In genomic region chr6:60771899-60772298, GRCm38 (mm10) we compare ENCODE assay signal across 16 mouse cellular contexts. TPM values are rescaled to one million over a fixed set of nuclear protein-coding genes. Genes with fewer than 3 reads are reported as not detected.
DNase-seq lines count a peak whose midpoint lies in the region; ATAC-seq lines count a peak whose summit lies in the region.
"Had no signal": no experiment of that assay in that cellular context is flagged by ENCODE, and none has a peak within 500 bp of the region (broad histone marks: within the 10 kb centered on the region; RNA-seq: fewer than 3 reads in every experiment).

No protein-coding gene starts in this region.

- no peaks in the 10 kb centered on the region for H3K36me3 ChIP-seq in embryonic facial prominence, embryonic 14.5 days (ENCODE audit: control insufficient read depth, insufficient read depth, low read length)
- H3K36me3 ChIP-seq in embryonic facial prominence, embryonic 10.5 days (replicated peaks), result no peaks in the 10 kb centered on the region
- H3K36me3 ChIP-seq: embryonic facial prominence, embryonic 15.5 days had no signal

- H3K4me3 ChIP-seq in embryonic facial prominence, embryonic 14.5 days (ENCODE audit: low read depth, low read length), result no peak overlapping the region
- no peak overlapping the region for H3K4me3 ChIP-seq in embryonic facial prominence, embryonic 10.5 days
- H3K4me3 ChIP-seq: embryonic facial prominence, embryonic 15.5 days had no signal

- no peak overlapping the region for H3K4me2 ChIP-seq in embryonic facial prominence, embryonic 14.5 days (ENCODE audit: low read depth, low read length)
- H3K4me2 ChIP-seq: embryonic facial prominence, embryonic 15.5 days; heart, embryonic 11.5 days had no signal

- H3K9me3 ChIP-seq in embryonic facial prominence, embryonic 14.5 days (ENCODE audit: control insufficient read depth, low read length), result no peaks in the 10 kb centered on the region
- H3K9me3 ChIP-seq in embryonic facial prominence, embryonic 10.5 days, result no peaks in the 10 kb centered on the region
- H3K9me3 ChIP-seq: embryonic facial prominence, embryonic 15.5 days had no signal

- no peak overlapping the region for H3K9ac ChIP-seq in embryonic facial prominence, embryonic 14.5 days (ENCODE audit: low read depth, low read length)
- H3K9ac ChIP-seq: embryonic facial prominence, embryonic 15.5 days had no signal

- H3K4me1 ChIP-seq in embryonic facial prominence, embryonic 14.5 days (ENCODE audit: control insufficient read depth, insufficient read depth, low read length), result no peaks in the 10 kb centered on the region
- H3K4me1 ChIP-seq in embryonic facial prominence, embryonic 10.5 days, result no peaks in the 10 kb centered on the region
- H3K4me1 ChIP-seq: embryonic facial prominence, embryonic 15.5 days had no signal

- H3K27me3 ChIP-seq in embryonic facial prominence, embryonic 14.5 days (replicated peaks; ENCODE audit: control insufficient read depth, insufficient read depth, low read length), result no peaks in the 10 kb centered on the region
- no peaks in the 10 kb centered on the region for H3K27me3 ChIP-seq in embryonic facial prominence, embryonic 10.5 days (replicated peaks; ENCODE audit: low read depth, poor library complexity, severe bottlenecking)
- H3K27me3 ChIP-seq: embryonic facial prominence, embryonic 15.5 days had no signal

- intact Hi-C loops in left cerebral cortex, postnatal 25 days (cut with DNase I), result no loop called here
- intact Hi-C loops in gastrocnemius, postnatal 14 days (cut with DNase I; ENCODE audit: low total_unique reads), result no loop called here

- H3K27ac ChIP-seq in embryonic facial prominence, embryonic 14.5 days (replicated peaks; ENCODE audit: low read depth, low read length), result no peak overlapping the region
- H3K27ac ChIP-seq in embryonic facial prominence, embryonic 10.5 days (replicated peaks), result no peak overlapping the region
- H3K27ac ChIP-seq: embryonic facial prominence, embryonic 15.5 days had no signal

- 81% methylated on average over 1 of the region's 1 CpGs for WGBS in embryonic facial prominence, embryonic 14.5 days
- WGBS in embryonic facial prominence, embryonic 10.5 days, result 88% methylated on average over 1 of the region's 1 CpGs

- ATAC-seq in embryonic facial prominence, embryonic 14.5 days (ENCODE audit: low read depth), result no peak
- ATAC-seq: activated CD4-positive, CD25-positive, alpha-beta regulatory T cell, adult 4 months had no signal

- peak; percentile 41 for DNase-seq in embryonic facial prominence, embryonic 14.5 days (ENCODE audit: low spot score)
- DNase-seq in embryonic facial prominence, embryonic 10.5 days (ENCODE audit: low spot score), result no peak
- peak; percentile 30 to 51 for DNase-seq in left cerebral cortex, postnatal 25 days (ENCODE audit: low spot score in 2 of 2)
- DNase-seq in left cerebral cortex, adult 11 months (ENCODE audit: low spot score), result no peak
- DNase-seq in cerebellum, adult 11 months, result peak; percentile 12
- peak; percentile 34 to 64 for DNase-seq in cerebellum, postnatal 25 days
- DNase-seq in gastrocnemius, postnatal 14 days, result no peak
- DNase-seq in thymus, postnatal 14 days, result no peak
- DNase-seq: adrenal gland, postnatal 36 days; gastrocnemius, postnatal 36 days; kidney, adult 2 months; kidney, postnatal 4 days; thymus, adult 18-20 months had no signal

RNA-seq across cellular contexts. Expression of gene Snca, which starts 57.8 kb away (rescaled TPM):
- 45.5 and 51.6 TPM in 2 replicates for polyA plus RNA-seq in embryonic facial prominence, embryonic 14.5 days (2014; fragmentation: Nextera tagmentation; extraction: Ambion mirVana)
- 16.8 and 21.0 TPM in 2 replicates for polyA plus RNA-seq in embryonic facial prominence, embryonic 10.5 days (2016; fragmentation: Nextera tagmentation; extraction: Ambion mirVana)
- 100 to 1,000 TPM; 403 to 431 TPM for total RNA-seq in left cerebral cortex, postnatal 25 days (2021)
- total RNA-seq in gastrocnemius, postnatal 14 days (2021), result 1 to 10 TPM; 3.5 to 4.2 TPM

Comparison
In these comparisons a context has a peak if more than half of its experiments do, and no peak if none do; other contexts are left out.
1. DNase-seq: peak in embryonic facial prominence, embryonic 14.5 days (single experiment), left cerebral cortex, postnatal 25 days (2 of 2), cerebellum, adult 11 months (single experiment) and cerebellum, postnatal 25 days (2 of 2); none in embryonic facial prominence, embryonic 10.5 days (single experiment), left cerebral cortex, adult 11 months (single experiment), gastrocnemius, postnatal 14 days (single experiment) and thymus, postnatal 14 days (single experiment).
2. RNA of gene Snca, which starts 57.8 kb away (total RNA-seq): 403 to 431 TPM in left cerebral cortex, postnatal 25 days; 3.5 to 4.2 TPM in gastrocnemius, postnatal 14 days; every median in the first group is over 10 times any median in the second.